Mouse (Mus musculus) liver, postnatal 0 days (tissue): ENCODE measurements around the gene Dclre1c.

Experiments
- CTCF ChIP-seq: sonication (generic); IDR thresholded peaks from 2 replicates; pipeline ENCODE4 v1.5.1; 2016; ENCODE audit warnings: antibody characterized with exemption, low read depth
- EP300 ChIP-seq: IDR thresholded peaks from 2 replicates; pipeline ENCODE4 v1.6.1; 2016; ENCODE audit warnings: antibody characterized with exemption, low read depth, mild to moderate bottlenecking

GRCm38 (mm10) chr2:3444206-3444605, 20.3 kb downstream of the Dclre1c start:
- no peak for TF ChIP-seq CTCF
- TF ChIP-seq EP300 = no peak
